Mouse (Mus musculus): ENCODE results near the gene Prl. TPM values are rescaled to one million over a fixed set of nuclear protein-coding genes. Genes with fewer than 3 reads are reported as not detected.

The Prl gene
- polyA plus RNA-seq (2015; fragmentation: Illumina TruSeq; extraction: RNeasy Lipid Tissue Mini Kit (QIAGEN cat#74804); ENCODE audit: insufficient read depth, low replicate concordance): not detected

GRCm38 (mm10) chr13:27057270-27057669 lies at the start of gene Prl:
Gene Prl (plus strand): TSS chr13:27057570.

GRCm38 (mm10) chr13:27093890-27094289 lies 36.5 kb downstream of the Prl start, which contains the start of gene Prl3d1:
Gene Prl3d1 (plus strand): TSS chr13:27094190.

Other genes with a start within 250 kb of the Prl start
- not detected for gene Prl3d1, start 36.6 kb downstream of the Prl start, polyA plus RNA-seq (2015; fragmentation: Illumina TruSeq; extraction: RNeasy Lipid Tissue Mini Kit (QIAGEN cat#74804); ENCODE audit: insufficient read depth, low replicate concordance)
- not detected for gene Prl3d2, start 64.1 kb downstream of the Prl start, polyA plus RNA-seq (2015; fragmentation: Illumina TruSeq; extraction: RNeasy Lipid Tissue Mini Kit (QIAGEN cat#74804); ENCODE audit: insufficient read depth, low replicate concordance)
- not detected for gene Prl3d3, start 99.2 kb downstream of the Prl start, polyA plus RNA-seq (2015; fragmentation: Illumina TruSeq; extraction: RNeasy Lipid Tissue Mini Kit (QIAGEN cat#74804); ENCODE audit: insufficient read depth, low replicate concordance)
- not detected for gene Prl3c1, start 139.1 kb downstream of the Prl start, polyA plus RNA-seq (2015; fragmentation: Illumina TruSeq; extraction: RNeasy Lipid Tissue Mini Kit (QIAGEN cat#74804); ENCODE audit: insufficient read depth, low replicate concordance)
- gene Prl3b1, start 184.3 kb downstream of the Prl start, polyA plus RNA-seq (2015; fragmentation: Illumina TruSeq; extraction: RNeasy Lipid Tissue Mini Kit (QIAGEN cat#74804); ENCODE audit: insufficient read depth, low replicate concordance): not detected
- gene Prl3a1, start 201.9 kb downstream of the Prl start, polyA plus RNA-seq (2015; fragmentation: Illumina TruSeq; extraction: RNeasy Lipid Tissue Mini Kit (QIAGEN cat#74804); ENCODE audit: insufficient read depth, low replicate concordance): not detected